ENCODE assay signal across 22 mouse cellular contexts in the genomic region with DNA sequence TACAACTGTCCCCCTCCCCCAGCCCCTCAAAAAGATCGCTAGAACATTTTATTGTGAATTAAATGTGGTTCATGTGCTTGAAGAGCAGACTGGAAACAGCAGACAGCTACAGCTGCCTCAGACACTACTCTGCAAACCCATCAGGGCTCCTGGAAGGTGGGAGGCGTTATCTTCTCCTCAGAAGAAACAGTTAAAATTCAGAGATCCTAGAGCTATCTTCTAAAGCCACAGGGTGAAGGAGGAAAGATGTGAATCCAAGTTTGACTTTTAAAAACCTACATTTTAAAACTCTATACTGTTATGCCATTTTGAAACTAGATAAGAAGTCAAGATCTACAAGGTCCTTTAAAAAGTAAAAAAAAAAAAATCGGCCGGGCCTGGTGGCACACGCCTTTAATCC.
"Had no signal": no experiment of that assay in that cellular context is flagged by ENCODE, and none has a peak within 500 bp of the region (broad histone marks: within the 10 kb centered on the region; RNA-seq: fewer than 3 reads in every experiment).

No protein-coding gene starts in this region.

- H3K9me3 ChIP-seq: lung, embryonic 15.5 days; megakaryocyte, embryonic 14.5 days; midbrain, embryonic 10.5 days; midbrain, embryonic 12.5 days; neural tube, embryonic 13.5 days; neural tube, embryonic 15.5 days; stomach, embryonic 15.5 days had no signal

- H3K4me2 ChIP-seq: lung, embryonic 15.5 days; midbrain, embryonic 12.5 days; neural tube, embryonic 13.5 days; neural tube, embryonic 15.5 days; stomach, embryonic 15.5 days had no signal

- ATAC-seq: lung, postnatal 0 days; midbrain, embryonic 16.5 days had no signal

- H3K27me3 ChIP-seq: lung, embryonic 15.5 days; megakaryocyte, embryonic 14.5 days; midbrain, embryonic 12.5 days; neural tube, embryonic 13.5 days; neural tube, embryonic 15.5 days; stomach, embryonic 15.5 days had no signal

- H3K4me3 ChIP-seq: lung, embryonic 15.5 days; megakaryocyte, embryonic 14.5 days; midbrain, embryonic 10.5 days; midbrain, embryonic 12.5 days; myocyte; neural tube, embryonic 13.5 days; neural tube, embryonic 15.5 days; stomach, embryonic 15.5 days had no signal

- H3K9ac ChIP-seq: lung, embryonic 15.5 days; midbrain, embryonic 12.5 days; neural tube, embryonic 13.5 days; neural tube, embryonic 15.5 days; stomach, embryonic 15.5 days had no signal

- H3K27ac ChIP-seq: lung, embryonic 15.5 days; midbrain, embryonic 10.5 days; midbrain, embryonic 12.5 days; neural tube, embryonic 13.5 days; neural tube, embryonic 15.5 days; stomach, embryonic 15.5 days; stomach, postnatal 0 days had no signal

- DNase-seq: lung, adult 2 months; lung, postnatal 14 days; lung, postnatal 4 days; midbrain, embryonic 14.5 days; retina, postnatal 1 day; right cerebral cortex, adult 18-20 months; right cerebral cortex, postnatal 25 days; right cerebral cortex, postnatal 4 days; spleen, adult 18-20 months; thymus, postnatal 14 days; thymus, postnatal 36 days had no signal

- H3K4me1 ChIP-seq: lung, embryonic 15.5 days; megakaryocyte, embryonic 14.5 days; midbrain, embryonic 10.5 days; midbrain, embryonic 12.5 days; neural tube, embryonic 13.5 days; stomach, embryonic 15.5 days had no signal

- H3K36me3 ChIP-seq: lung, embryonic 15.5 days; neural tube, embryonic 15.5 days; stomach, embryonic 15.5 days had no signal
